Mouse (Mus musculus) brain, embryonic 18.5 days (tissue): ENCODE results near the gene Tiparp.

Experiments
- DNase-seq: peaks from one replicate; pipeline ENCODE4 v3.0.0-alpha.2; 2012; ENCODE audit warnings: low read depth, low spot score

Gene Tiparp

GRCm38 (mm10) chr3:65528614-65529470, 632 bp downstream of the Tiparp start:
- peak; percentile 16 for DNase-seq

GRCm38 (mm10) chr3:65529471-65530215, 1.4 kb downstream of the Tiparp start:
- DNase-seq: peak; percentile 34

GRCm38 (mm10) chr3:65533014-65533413, 4.8 kb downstream of the Tiparp start:
- DNase-seq: no peak

- DNase-seq: no peak
Measured at GRCm38 (mm10) chr3:65533598-65533997, 5.4 kb downstream of the Tiparp start.

- no peak for DNase-seq
Measured at GRCm38 (mm10) chr3:65534488-65534887, 6.3 kb downstream of the Tiparp start.

- DNase-seq: no peak
Measured at GRCm38 (mm10) chr3:65535087-65535761, 7.0 kb downstream of the Tiparp start.

- DNase-seq: no peak
Measured at GRCm38 (mm10) chr3:65537288-65537687, 9.1 kb downstream of the Tiparp start.

GRCm38 (mm10) chr3:65540906-65541551, 12.8 kb downstream of the Tiparp start:
- DNase-seq: no peak

GRCm38 (mm10) chr3:65541552-65541935, 13.3 kb downstream of the Tiparp start:
- no peak for DNase-seq

- no peak for DNase-seq
Measured at GRCm38 (mm10) chr3:65549785-65550184, 21.6 kb downstream of the Tiparp start.

- no peak for DNase-seq
Measured at GRCm38 (mm10) chr3:65551065-65551464, 22.9 kb downstream of the Tiparp start.

GRCm38 (mm10) chr3:65554633-65555032, 26.4 kb downstream of the Tiparp start:
- no peak for DNase-seq

GRCm38 (mm10) chr3:65558679-65559078, 30.5 kb downstream of the Tiparp start:
- no peak for DNase-seq

GRCm38 (mm10) chr3:65562212-65562611, 34.0 kb downstream of the Tiparp start:
- DNase-seq: no peak

- no peak for DNase-seq
Measured at GRCm38 (mm10) chr3:65562694-65563093, 34.5 kb downstream of the Tiparp start.

- DNase-seq: no peak
Measured at GRCm38 (mm10) chr3:65563926-65564624, 35.9 kb downstream of the Tiparp start.

- no peak for DNase-seq
Measured at GRCm38 (mm10) chr3:65565632-65566300, 37.6 kb downstream of the Tiparp start.

GRCm38 (mm10) chr3:65569941-65570340, 41.7 kb downstream of the Tiparp start:
- no peak for DNase-seq

GRCm38 (mm10) chr3:65573516-65573915, 45.3 kb downstream of the Tiparp start:
- no peak for DNase-seq

GRCm38 (mm10) chr3:65577602-65578001, 49.4 kb downstream of the Tiparp start:
- DNase-seq: no peak
